15 mouse cellular contexts compared by ENCODE assay signal in the genomic region with DNA sequence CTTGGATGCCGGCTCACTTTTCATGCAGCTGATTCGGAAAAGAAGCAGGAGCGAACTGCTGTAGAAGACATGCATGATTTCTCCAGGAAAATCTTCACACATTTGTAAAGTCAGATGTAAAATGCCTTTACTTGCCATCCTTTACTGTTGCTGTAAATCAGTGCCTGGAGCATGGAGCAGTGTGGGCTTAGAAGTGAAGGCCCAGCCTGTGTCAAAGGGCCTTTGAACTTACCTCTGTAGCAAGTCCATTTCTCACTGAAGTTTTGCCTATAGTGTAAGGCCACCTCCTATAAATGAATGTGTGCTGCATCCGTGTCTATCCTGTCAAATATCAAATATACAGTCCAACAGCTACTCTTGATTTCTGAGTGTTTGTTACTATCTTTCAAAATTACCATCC.
"Had no signal": no experiment of that assay in that cellular context is flagged by ENCODE, and none has a peak within 500 bp of the region (broad histone marks: within the 10 kb centered on the region; RNA-seq: fewer than 3 reads in every experiment).

No protein-coding gene starts in this region.

- H3K4me3 ChIP-seq: neural tube, embryonic 15.5 days; stomach, embryonic 15.5 days had no signal

- H3K27me3 ChIP-seq: neural tube, embryonic 15.5 days; stomach, embryonic 15.5 days had no signal

- H3K4me2 ChIP-seq: neural tube, embryonic 15.5 days; stomach, embryonic 15.5 days had no signal

- H3K4me1 ChIP-seq: stomach, embryonic 15.5 days had no signal

- H3K36me3 ChIP-seq: neural tube, embryonic 15.5 days; stomach, embryonic 15.5 days had no signal

- H3K9me3 ChIP-seq: neural tube, embryonic 15.5 days; stomach, embryonic 15.5 days had no signal

- H3K27ac ChIP-seq: neural tube, embryonic 15.5 days; stomach, embryonic 15.5 days; stomach, postnatal 0 days had no signal

- DNase-seq: retina, postnatal 1 day; right cerebral cortex, adult 18-20 months; right cerebral cortex, postnatal 14 days; right cerebral cortex, postnatal 25 days; right cerebral cortex, postnatal 4 days; spleen, adult 18-20 months; thymus, adult 18-20 months; thymus, adult 2 months; thymus, postnatal 14 days; thymus, postnatal 25 days; thymus, postnatal 36 days; thymus, postnatal 4 days had no signal

- H3K9ac ChIP-seq: neural tube, embryonic 15.5 days; stomach, embryonic 15.5 days had no signal
